Mouse (Mus musculus) neural tube, embryonic 15.5 days (tissue): ENCODE measurements around the gene Gipc1. TPM values are rescaled to one million over a fixed set of nuclear protein-coding genes. Genes with fewer than 3 reads are reported as not detected.

ENCODE experiments used
- ATAC-seq: fragments of 200-750 bp; cut with Nextera tagmentation; 2 replicates; pipeline ENCODE4 v1.8.0; 2017; ENCODE audit warnings: mild to moderate bottlenecking, moderate TSS enrichment, moderate library complexity; ENCODE audit not compliant: low FRiP score
- H3K27ac ChIP-seq: fragments of 300-500 bp; sonication (generic); replicated peaks from 2 replicates; pipeline ENCODE4 v1.5.1; 2015; ENCODE audit warnings: mild to moderate bottlenecking, inconsistent platforms
- H3K27me3 ChIP-seq: fragments of 300-500 bp; sonication (generic); replicated peaks from 2 replicates; pipeline ENCODE4 v1.6.1; 2015; ENCODE audit warnings: inconsistent platforms
- H3K36me3 ChIP-seq: fragments of 300-500 bp; sonication (generic); 2 replicates; pipeline ENCODE4 v1.6.1; 2015; ENCODE audit warnings: inconsistent platforms
- H3K4me1 ChIP-seq: fragments of 300-500 bp; sonication (generic); 2 replicates; pipeline ENCODE4 v1.6.1; 2015; ENCODE audit warnings: inconsistent platforms
- H3K4me2 ChIP-seq: fragments of 300-500 bp; sonication (generic); 2 replicates; pipeline ENCODE4 v1.6.1; 2015; ENCODE audit warnings: inconsistent platforms, mild to moderate bottlenecking, moderate library complexity
- H3K4me3 ChIP-seq: fragments of 300-500 bp; sonication (generic); replicated peaks from 2 replicates; pipeline ENCODE4 v1.5.1; 2015; ENCODE audit warnings: mild to moderate bottlenecking, inconsistent platforms
- H3K9ac ChIP-seq: fragments of 300-500 bp; sonication (generic); replicated peaks from 2 replicates; pipeline ENCODE4 v1.6.1; 2015; ENCODE audit warnings: mild to moderate bottlenecking, inconsistent platforms
- H3K9me3 ChIP-seq: fragments of 300-500 bp; sonication (generic); replicated peaks from 2 replicates; pipeline ENCODE4 v1.6.1; 2016; ENCODE audit warnings: inconsistent platforms
- WGBS: fragments of 180-500 bp; shearing (Covaris S2); methylation state at CpG from one replicate; pipeline ENCODE4 v1.1.7; 2015; ENCODE audit warnings: mixed read lengths; 5-methylcytosine and 5-hydroxymethylcytosine counted together
- polyA plus RNA-seq: library from polyadenylated mRNA; unstranded; fragments of >200 nt; fragmentation: Nextera tagmentation; extraction: Ambion mirVana; gene quantifications from 2 replicates; pipeline ENCODE4 v1.2.1, GENCODE M21; 2015

Gipc1 gene
- polyA plus RNA-seq, 1 experiment from 2014 or later = 116 TPM

DNA sequence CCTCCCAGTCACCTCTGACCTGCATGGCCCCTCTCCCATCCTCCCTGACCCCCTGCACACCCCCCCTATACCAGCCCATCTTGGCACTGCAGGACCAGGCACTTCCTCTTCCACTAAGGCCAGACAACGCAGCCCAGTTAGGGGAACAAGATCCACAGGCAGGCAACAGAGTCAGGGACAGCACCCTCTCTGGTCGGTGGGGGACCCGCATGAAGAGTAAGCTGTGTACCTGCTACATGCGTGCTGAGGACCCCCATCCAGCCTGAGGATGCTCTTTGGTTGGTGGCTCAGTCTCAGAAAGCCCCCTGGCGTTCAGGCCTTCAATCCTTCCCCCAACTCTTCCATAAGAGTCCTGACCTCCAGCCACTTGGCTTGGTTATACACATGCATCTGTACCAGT lies 53.9 kb downstream of the Gipc1 start:
- Histone ChIP-seq H3K9ac (no peak overlapping the region), H3K4me2 (no peak overlapping the region), H3K9me3 (no peaks in the 10 kb centered on the region), H3K27me3 (no peaks in the 10 kb centered on the region), H3K27ac (no peak overlapping the region), H3K36me3 (no peaks in the 10 kb centered on the region), H3K4me3 (no peak overlapping the region), H3K4me1 (no peaks in the 10 kb centered on the region)
- 60% methylated on average over 5 of the region's 5 CpGs for WGBS
- ATAC-seq = no peak

DNA sequence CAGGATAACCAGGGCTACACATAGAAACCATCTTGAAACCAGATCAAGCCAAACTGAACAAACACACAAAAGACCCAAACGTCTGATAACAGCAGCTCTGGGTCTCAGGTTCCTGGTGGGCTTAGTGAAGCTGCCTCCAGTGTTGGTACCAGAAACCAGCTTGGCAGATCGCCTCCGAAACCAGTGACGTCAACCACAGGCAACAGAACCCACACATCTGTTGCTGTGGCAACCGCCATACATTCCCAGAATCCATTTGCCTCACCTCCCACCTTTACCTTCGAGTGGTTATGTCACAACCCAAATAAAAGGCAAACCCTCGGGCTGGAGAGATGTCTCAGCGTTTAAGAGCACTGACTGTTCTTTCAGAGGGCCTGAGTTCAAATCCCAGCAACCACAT lies 55.1 kb downstream of the Gipc1 start:
- WGBS = 81% methylated on average over 8 of the region's 8 CpGs
- no peak for ATAC-seq

More for the DNA sequence above, 55.1 kb downstream of the Gipc1 start:
- Histone ChIP-seq H3K4me3 (no peak overlapping the region), H3K9me3 (no peaks in the 10 kb centered on the region), H3K36me3 (no peaks in the 10 kb centered on the region), H3K4me2 (no peak overlapping the region), H3K27ac (no peak overlapping the region), H3K9ac (no peak overlapping the region), H3K4me1 (no peaks in the 10 kb centered on the region), H3K27me3 (no peaks in the 10 kb centered on the region)

Other genes with a start within 250 kb of the Gipc1 start
- gene Scoc, start 194.3 kb upstream of the Gipc1 start, polyA plus RNA-seq = 272 and 290 TPM in 2 replicates
- gene Olfr370, start 116.9 kb upstream of the Gipc1 start, polyA plus RNA-seq = not detected in 2 replicates
- 344 and 362 TPM in 2 replicates for gene Ndufb7, start 86.0 kb upstream of the Gipc1 start, polyA plus RNA-seq
- 1,464 and 1,650 TPM in 2 replicates for gene Tecr, start 44.7 kb upstream of the Gipc1 start, polyA plus RNA-seq
- gene Dnajb1, start 44.5 kb upstream of the Gipc1 start, polyA plus RNA-seq = 57.9 and 63.1 TPM in 2 replicates
- gene Ptger1, start 14.0 kb downstream of the Gipc1 start, polyA plus RNA-seq = 0.95 and 1.00 TPM in 2 replicates
- 24.6 and 25.1 TPM in 2 replicates for gene Pkn1, start 46.5 kb downstream of the Gipc1 start, polyA plus RNA-seq
- 86.5 and 117 TPM in 2 replicates for gene Ddx39, start 62.5 kb downstream of the Gipc1 start, polyA plus RNA-seq
- 12.2 and 15.5 TPM in 2 replicates for gene Adgre5, start 88.6 kb downstream of the Gipc1 start, polyA plus RNA-seq
- 43.0 and 54.1 TPM in 2 replicates for gene Adgrl1, start 247.4 kb downstream of the Gipc1 start, polyA plus RNA-seq